Mouse (Mus musculus) forebrain, embryonic 11.5 days (tissue): ENCODE measurements at regions not wholly inside any gene's neighbourhood (a gene's known extent, or its start where the extent isn't known, plus 50 kb on each side); places are given as distances from the start of the nearest gene placed in this dataset.

Experiments used
- ATAC-seq: fragments of 200-750 bp; cut with Nextera tagmentation; replicated peaks from 2 replicates; pipeline ENCODE4 v1.8.0; 2017; ENCODE audit warnings: moderate TSS enrichment; ENCODE audit not compliant: low FRiP score
- DNase-seq: peaks from one replicate; pipeline ENCODE4 v3.0.0-alpha.2; 2017; ENCODE audit warnings: low spot score
- H3K27ac ChIP-seq: fragments of 300-500 bp; sonication (generic); 2 replicates; pipeline ENCODE4 v1.5.1; 2014; ENCODE audit warnings: low read depth, low read length
- H3K27me3 ChIP-seq: fragments of 300-500 bp; sonication (generic); 2 replicates; pipeline ENCODE4 v1.6.1; 2014; ENCODE audit warnings: mild to moderate bottlenecking, low read length, mixed read lengths; ENCODE audit not compliant: control insufficient read depth, insufficient read depth
- H3K36me3 ChIP-seq: fragments of 300-500 bp; sonication (generic); 2 replicates; pipeline ENCODE4 v1.6.1; 2014; ENCODE audit warnings: mild to moderate bottlenecking, low read length, moderate library complexity, mixed read lengths; ENCODE audit not compliant: control insufficient read depth, insufficient read depth
- H3K4me1 ChIP-seq: fragments of 300-500 bp; sonication (generic); replicated peaks from 2 replicates; pipeline ENCODE4 v1.6.1; 2014; ENCODE audit warnings: low read length, mixed read lengths; ENCODE audit not compliant: control insufficient read depth, insufficient read depth
- H3K4me2 ChIP-seq: fragments of 300-500 bp; sonication (generic); 2 replicates; pipeline ENCODE4 v1.6.1; 2014; ENCODE audit warnings: low read depth, mild to moderate bottlenecking, low read length, moderate library complexity, mixed read lengths; ENCODE audit not compliant: severe bottlenecking
- H3K4me3 ChIP-seq: fragments of 300-500 bp; sonication (generic); 2 replicates; pipeline ENCODE4 v1.5.1; 2014; ENCODE audit warnings: low read depth, low read length
- H3K9ac ChIP-seq: fragments of 300-500 bp; sonication (generic); 2 replicates; pipeline ENCODE4 v1.6.1; 2014; ENCODE audit warnings: low read length
- H3K9me3 ChIP-seq: fragments of 300-500 bp; sonication (generic); 2 replicates; pipeline ENCODE4 v1.6.1; 2016; ENCODE audit warnings: low read length, mixed read lengths; ENCODE audit not compliant: control insufficient read depth
- WGBS: fragments of 180-500 bp; shearing (Covaris S2); extraction: QIAGEN DNeasy Blood & Tissue Kit; methylation state at CpG from one replicate; pipeline ENCODE4 v1.1.7; 2014; 5-methylcytosine and 5-hydroxymethylcytosine counted together

DNA sequence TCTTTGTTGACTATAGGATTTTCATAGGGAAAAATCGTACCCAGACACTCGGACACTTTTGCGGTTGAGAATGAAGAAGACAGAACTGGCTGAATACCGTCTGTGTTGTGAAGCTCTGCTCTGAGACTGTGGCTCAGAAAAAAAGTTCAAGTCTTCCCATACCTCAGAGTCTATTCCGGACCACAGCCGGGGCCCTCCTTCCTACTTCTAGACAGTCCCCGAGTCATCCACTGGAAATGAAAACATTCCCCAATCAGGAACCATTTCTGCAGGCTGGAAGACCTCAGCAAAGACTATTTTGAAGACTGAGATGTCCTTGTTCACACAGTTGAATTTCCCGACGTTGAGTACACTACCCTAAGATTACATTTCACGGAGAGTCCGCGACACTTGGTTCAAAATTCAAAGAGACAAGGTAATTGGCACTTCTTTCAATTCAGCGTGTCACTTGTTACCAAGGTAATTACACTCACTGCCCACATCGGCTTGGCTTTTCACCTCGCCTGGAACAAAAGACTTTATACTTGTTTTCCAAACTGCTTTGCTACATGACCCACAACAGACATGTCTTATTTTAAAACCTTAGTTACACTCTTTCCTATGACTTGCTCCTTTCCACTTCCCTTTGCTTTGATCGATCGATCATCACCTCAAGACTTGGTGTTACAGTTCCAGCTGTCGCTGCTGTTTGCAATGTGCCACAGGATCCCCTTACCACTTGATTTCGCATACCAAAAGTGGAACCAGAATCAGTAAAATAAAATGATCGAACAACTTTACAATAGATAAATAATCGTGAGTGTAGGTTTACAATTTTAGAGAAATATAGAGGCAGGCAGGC lies 219.2 kb upstream of the Pcsk5 start:
- no peaks in the 10 kb centered on the region for H3K36me3 ChIP-seq
- no peaks in the 10 kb centered on the region for H3K4me1 ChIP-seq
- no peaks in the 10 kb centered on the region for H3K9me3 ChIP-seq
- DNase-seq (no peak), ATAC-seq (no peak)
- H3K4me2 ChIP-seq: no peak overlapping the region
- H3K4me3 ChIP-seq: no peak overlapping the region
- H3K9ac ChIP-seq: no peak overlapping the region
- no peak overlapping the region for H3K27ac ChIP-seq
- H3K27me3 ChIP-seq: no peaks in the 10 kb centered on the region
- WGBS: 64% methylated on average over 21 of the region's 21 CpGs

DNA sequence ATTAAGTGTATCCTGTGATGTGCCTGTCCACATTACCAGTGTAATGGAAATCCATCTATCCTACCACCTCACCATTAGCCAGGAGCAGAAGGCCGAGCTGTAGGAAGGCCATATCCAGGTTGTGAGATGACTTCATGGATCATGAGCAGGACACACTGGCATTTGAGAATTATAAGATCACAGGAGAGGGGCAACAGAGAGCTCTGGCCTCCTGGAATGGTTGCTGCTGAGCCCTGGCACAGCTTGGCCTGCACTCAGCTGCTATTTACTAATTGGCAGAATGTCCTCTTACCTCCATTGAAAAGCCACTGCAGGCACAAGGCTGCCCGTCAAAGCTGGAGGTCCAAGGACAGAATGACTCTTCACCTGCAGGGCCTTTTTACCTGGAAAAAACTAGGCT lies 212.9 kb upstream of the Pcsk5 start:
- H3K9me3 ChIP-seq: no peaks in the 10 kb centered on the region
- H3K9ac ChIP-seq: no peak overlapping the region
- ATAC-seq (no peak), DNase-seq (no peak)
- H3K4me3 ChIP-seq: no peak overlapping the region
- H3K4me2 ChIP-seq: no peak overlapping the region
- 85% methylated on average over 2 of the region's 2 CpGs for WGBS
- no peak overlapping the region for H3K27ac ChIP-seq
- no peaks in the 10 kb centered on the region for H3K36me3 ChIP-seq
- H3K27me3 ChIP-seq: no peaks in the 10 kb centered on the region
- H3K4me1 ChIP-seq: no peaks in the 10 kb centered on the region

- Histone ChIP-seq H3K4me1 (no peaks in the 10 kb centered on the region), H3K36me3 (no peaks in the 10 kb centered on the region), H3K9me3 (no peaks in the 10 kb centered on the region), H3K4me3 (no peak overlapping the region), H3K9ac (no peak overlapping the region), H3K4me2 (no peak overlapping the region), H3K27ac (no peak overlapping the region), H3K27me3 (no peaks in the 10 kb centered on the region)
- DNase-seq (no peak), ATAC-seq (no peak)
- WGBS: 77% methylated on average over 1 of the region's 1 CpGs
Observed at GRCm38 (mm10) chr19:18034225-18034624, 196.8 kb upstream of the Pcsk5 start.

- H3K4me1 ChIP-seq: no peaks in the 10 kb centered on the region
- 90% methylated on average over 5 of the region's 5 CpGs for WGBS
- H3K27ac ChIP-seq: no peak overlapping the region
- DNase-seq (no peak), ATAC-seq (no peak)
- no peak overlapping the region for H3K4me2 ChIP-seq
- H3K4me3 ChIP-seq: no peak overlapping the region
- no peak overlapping the region for H3K9ac ChIP-seq
- no peaks in the 10 kb centered on the region for H3K27me3 ChIP-seq
- H3K36me3 ChIP-seq: no peaks in the 10 kb centered on the region
- no peaks in the 10 kb centered on the region for H3K9me3 ChIP-seq
Observed at GRCm38 (mm10) chr19:18033599-18033998, 196.2 kb upstream of the Pcsk5 start.

DNA sequence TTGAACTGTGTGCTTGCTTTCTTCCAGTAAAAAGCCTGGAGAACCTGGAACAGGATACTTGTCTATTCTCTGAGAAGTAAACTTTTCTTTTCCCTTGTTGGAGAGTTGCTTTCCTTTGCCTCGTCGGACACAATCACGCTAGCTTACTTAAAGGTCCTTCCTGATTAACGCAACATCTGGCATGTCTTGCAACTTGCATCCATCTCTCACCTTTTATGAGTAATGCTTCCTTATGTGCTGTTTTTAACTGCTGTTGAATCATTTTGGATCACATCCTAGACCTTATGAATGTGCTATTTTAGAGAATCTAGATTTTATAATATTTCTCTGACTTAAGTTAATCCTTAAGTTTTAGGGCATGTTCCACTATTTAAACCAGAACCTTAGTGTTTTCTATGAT lies 188.4 kb upstream of the Pcsk5 start:
- WGBS: 94% methylated on average over 4 of the region's 4 CpGs
- DNase-seq: no peak
- H3K27me3 ChIP-seq: no peaks in the 10 kb centered on the region
- H3K36me3 ChIP-seq: no peaks in the 10 kb centered on the region
- H3K9me3 ChIP-seq: no peaks in the 10 kb centered on the region
- H3K4me2 ChIP-seq: no peak overlapping the region
- no peak for ATAC-seq
- no peak overlapping the region for H3K4me3 ChIP-seq
- no peaks in the 10 kb centered on the region for H3K4me1 ChIP-seq
- H3K9ac ChIP-seq: no peak overlapping the region
- H3K27ac ChIP-seq: no peak overlapping the region

DNA sequence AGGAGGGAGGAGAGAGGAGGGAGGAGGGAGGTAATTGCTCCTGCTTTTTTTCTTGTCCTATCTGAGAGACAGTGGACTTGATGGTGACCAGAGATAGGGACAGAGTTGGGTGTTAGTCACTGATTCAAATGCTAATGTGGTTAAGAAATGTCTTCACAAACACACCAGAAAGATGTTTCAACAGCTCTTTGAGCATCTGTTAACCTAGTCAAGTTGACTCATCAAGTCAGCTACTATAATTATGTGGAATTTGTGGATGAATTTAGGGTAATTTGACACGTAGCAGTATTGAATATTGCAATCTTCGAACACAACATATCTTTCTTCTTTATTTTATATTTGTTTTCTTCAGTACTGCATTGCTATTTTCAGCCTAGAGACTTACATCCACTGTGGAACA lies 182.9 kb upstream of the Pcsk5 start:
- H3K27ac ChIP-seq: no peak overlapping the region
- H3K4me1 ChIP-seq: no peaks in the 10 kb centered on the region
- no peak overlapping the region for H3K4me2 ChIP-seq
- H3K9ac ChIP-seq: no peak overlapping the region
- no peaks in the 10 kb centered on the region for H3K36me3 ChIP-seq
- no peaks in the 10 kb centered on the region for H3K27me3 ChIP-seq
- no peak overlapping the region for H3K4me3 ChIP-seq
- ATAC-seq (no peak), DNase-seq (no peak)
- WGBS: 85% methylated on average over 2 of the region's 2 CpGs
- H3K9me3 ChIP-seq: no peaks in the 10 kb centered on the region

- Histone ChIP-seq H3K4me1 (no peaks in the 10 kb centered on the region), H3K27ac (no peak overlapping the region), H3K4me2 (no peak overlapping the region), H3K36me3 (no peaks in the 10 kb centered on the region), H3K4me3 (no peak overlapping the region), H3K27me3 (no peaks in the 10 kb centered on the region), H3K9ac (no peak overlapping the region), H3K9me3 (no peaks in the 10 kb centered on the region)
- WGBS: 95% methylated on average over 1 of the region's 1 CpGs
- DNase-seq (no peak), ATAC-seq (no peak)
Observed at GRCm38 (mm10) chr19:18015371-18015770, 177.9 kb upstream of the Pcsk5 start.

DNA sequence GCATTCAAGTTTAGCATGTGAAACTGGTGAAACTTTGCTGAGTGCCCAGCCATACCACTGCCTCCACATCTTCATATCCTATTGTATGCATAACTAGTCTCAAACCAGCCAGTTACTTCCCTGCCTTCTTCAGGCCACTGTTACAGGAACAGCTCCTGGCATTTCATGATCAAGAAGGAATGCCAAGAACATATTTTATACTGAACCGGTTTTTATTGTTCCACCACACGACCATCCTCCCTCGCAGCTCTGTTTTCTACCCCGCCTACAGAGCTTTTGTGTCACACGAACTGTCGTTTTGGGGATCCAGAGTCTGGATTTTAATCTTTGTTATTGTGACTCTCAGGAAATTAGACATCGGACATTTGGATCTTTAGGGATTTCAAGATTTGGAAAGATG lies 174.6 kb upstream of the Pcsk5 start:
- Histone ChIP-seq H3K27me3 (no peaks in the 10 kb centered on the region), H3K9ac (no peak overlapping the region), H3K4me1 (no peaks in the 10 kb centered on the region), H3K27ac (no peak overlapping the region), H3K4me2 (no peak overlapping the region), H3K36me3 (no peaks in the 10 kb centered on the region), H3K4me3 (no peak overlapping the region), H3K9me3 (no peaks in the 10 kb centered on the region)
- no peak for ATAC-seq
- 87% methylated on average over 7 of the region's 7 CpGs for WGBS
- DNase-seq: no peak

GRCm38 (mm10) chr19:17997561-17997960 lies 160.1 kb upstream of the Pcsk5 start:
- H3K9me3 ChIP-seq: no peaks in the 10 kb centered on the region
- ATAC-seq: no peak
- WGBS: 90% methylated on average over 3 of the region's 3 CpGs
- no peak overlapping the region for H3K27ac ChIP-seq
- no peak overlapping the region for H3K4me3 ChIP-seq
- no peaks in the 10 kb centered on the region for H3K36me3 ChIP-seq
- no peaks in the 10 kb centered on the region for H3K4me1 ChIP-seq
- DNase-seq: no peak
- no peaks in the 10 kb centered on the region for H3K27me3 ChIP-seq
- no peak overlapping the region for H3K4me2 ChIP-seq
- H3K9ac ChIP-seq: no peak overlapping the region
